Mouse (Mus musculus): Measurements from ENCODE around the gene Mymx. TPM values are rescaled to one million over a fixed set of nuclear protein-coding genes. Genes with fewer than 3 reads are reported as not detected.
A peak's percentile ranks its signal among the peaks of the same experiment; 100 is the strongest.

Mymx gene
- total RNA-seq, 2 experiments from 2014 or later = 0.57 to 1.9 TPM

GRCm38 (mm10) chr17:45589844-45590243 lies 12.1 kb downstream of the Mymx start:
- DNase-seq = peak; percentile 85

GRCm38 (mm10) chr17:45589236-45589635 lies 12.7 kb downstream of the Mymx start:
- DNase-seq = peak; percentile 55

GRCm38 (mm10) chr17:45588370-45588769 lies 13.5 kb downstream of the Mymx start:
- DNase-seq = no peak

DNA sequence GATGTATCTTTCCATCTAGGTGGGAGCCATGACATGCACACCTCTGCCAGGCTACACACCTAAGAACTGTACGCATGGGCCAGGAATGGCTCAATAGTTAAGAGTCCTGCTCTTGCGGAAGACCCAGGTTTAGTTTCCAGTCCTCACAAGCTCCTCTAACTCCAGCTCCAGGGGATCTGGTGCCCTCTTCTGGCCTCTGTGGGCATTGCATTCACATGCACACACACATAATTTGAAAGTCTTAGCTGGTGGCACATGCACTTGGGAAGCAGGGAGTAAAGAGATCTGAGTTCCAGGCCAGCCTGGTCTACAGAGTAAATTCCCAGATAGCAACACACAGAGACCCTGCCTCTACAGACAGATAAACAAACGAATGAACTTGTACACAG lies 15.5 kb downstream of the Mymx start:
- DNase-seq = peak; percentile 48

DNA sequence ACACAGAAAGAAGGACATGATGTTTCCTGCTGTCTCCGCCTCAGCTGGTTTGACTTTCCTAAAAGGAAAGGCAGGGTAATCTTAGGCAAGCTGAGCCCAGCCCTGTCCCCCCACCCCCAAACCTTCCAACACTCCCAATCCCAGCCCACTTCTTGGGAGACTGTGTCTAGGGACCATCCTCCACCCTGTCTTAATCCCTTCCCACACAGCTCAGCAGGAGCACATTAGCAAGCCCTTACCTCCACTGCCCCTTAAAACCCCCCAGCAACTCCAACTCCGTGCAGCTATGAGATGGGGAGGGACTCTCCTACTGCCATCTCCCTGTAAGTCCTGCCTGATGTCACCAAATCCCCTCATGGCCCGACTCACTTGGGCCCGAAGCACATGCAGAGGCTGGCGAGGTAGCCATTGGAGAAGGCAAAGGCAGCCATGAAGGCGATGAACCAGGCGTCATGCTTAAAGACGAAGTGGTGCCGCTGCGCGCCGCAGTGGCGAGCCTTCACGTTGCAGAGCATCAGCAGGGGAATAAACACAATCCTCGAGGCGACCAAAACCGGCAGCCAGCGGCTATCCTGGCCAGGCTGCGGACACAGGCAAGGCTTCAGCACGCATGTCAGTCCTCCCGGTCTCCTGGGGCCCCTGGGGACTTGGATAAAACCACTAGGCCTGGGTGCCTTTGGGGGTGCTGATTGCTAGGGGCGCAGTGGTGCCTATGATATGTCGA lies 16.0 kb downstream of the Mymx start:
- no peak for DNase-seq

DNA sequence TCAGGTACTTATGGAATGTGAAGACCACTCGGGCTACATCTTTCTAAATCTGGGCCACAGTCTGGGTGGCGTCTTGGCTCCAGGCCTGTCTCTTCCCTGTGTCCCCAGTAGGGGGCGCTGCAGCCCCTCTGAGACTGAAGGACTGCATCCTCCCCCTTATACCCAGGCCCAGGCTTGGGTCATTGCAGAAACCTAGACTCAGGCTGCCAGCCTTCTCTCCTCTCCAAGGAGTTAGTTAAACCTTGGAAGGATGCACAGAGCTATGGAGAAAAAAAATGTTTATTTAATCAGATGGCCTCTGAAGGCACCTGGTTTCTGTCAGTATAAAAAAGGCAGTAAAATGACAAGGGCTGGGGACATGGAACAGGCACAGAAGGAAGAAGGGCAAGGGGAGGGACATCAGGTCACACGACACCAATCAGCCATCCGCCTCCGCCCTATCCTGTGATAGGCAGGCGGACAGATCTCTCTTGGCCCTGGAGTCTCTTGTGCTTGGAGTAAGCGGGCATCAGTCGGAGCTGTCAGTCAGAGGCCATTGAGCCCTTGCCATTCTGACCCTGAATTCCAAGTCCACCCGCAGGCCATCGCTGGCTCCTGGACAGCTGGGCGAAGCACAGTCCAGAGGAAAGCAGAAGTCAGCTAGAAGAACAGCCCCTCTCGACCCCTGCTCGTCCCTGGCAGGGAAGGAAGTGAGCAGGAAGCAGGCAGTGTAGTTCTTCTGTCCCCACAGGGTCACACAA lies 16.8 kb downstream of the Mymx start:
- peak; percentile 87 for DNase-seq

DNA sequence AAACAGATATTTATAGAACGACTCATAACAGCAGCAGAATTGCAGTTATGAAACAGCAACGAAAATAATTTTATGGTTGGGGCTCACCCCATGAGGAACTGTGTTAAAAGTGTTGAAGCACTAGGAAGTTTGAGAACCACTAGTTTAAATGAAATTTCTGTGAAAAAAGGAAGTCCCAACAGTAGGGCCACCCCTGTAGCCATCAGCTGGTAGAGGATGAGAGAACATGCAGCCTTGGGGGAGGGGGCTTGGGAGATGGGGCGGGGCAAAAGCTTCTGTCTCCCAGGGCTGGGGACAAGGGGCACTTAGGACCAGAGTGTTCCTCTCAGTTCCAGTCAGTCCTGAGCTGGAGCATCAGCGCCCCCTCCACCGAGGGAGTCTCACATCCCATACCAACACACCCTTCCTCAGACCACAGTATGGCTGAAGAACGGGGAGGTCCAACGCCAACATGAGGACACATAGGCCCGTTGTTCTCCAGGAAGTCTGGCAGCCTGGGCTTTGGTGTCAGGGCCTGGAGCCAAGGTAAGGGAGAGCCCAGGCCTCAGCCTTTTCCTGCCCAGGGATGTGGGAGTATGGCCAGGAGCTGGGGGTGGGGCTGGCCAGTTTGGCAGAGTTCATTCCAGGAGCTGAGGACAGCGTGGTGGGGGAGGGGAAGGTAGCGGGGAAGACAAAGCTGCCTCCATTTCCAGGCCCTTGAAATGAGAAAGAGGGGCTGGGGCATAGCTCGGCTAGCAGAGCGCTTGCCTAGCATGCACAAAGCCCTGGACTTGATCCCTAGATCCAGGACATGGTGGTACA lies 17.6 kb downstream of the Mymx start:
- peak; percentile 93 for DNase-seq

GRCm38 (mm10) chr17:45582715-45583355 lies 19.1 kb downstream of the Mymx start:
- DNase-seq = no peak

DNA sequence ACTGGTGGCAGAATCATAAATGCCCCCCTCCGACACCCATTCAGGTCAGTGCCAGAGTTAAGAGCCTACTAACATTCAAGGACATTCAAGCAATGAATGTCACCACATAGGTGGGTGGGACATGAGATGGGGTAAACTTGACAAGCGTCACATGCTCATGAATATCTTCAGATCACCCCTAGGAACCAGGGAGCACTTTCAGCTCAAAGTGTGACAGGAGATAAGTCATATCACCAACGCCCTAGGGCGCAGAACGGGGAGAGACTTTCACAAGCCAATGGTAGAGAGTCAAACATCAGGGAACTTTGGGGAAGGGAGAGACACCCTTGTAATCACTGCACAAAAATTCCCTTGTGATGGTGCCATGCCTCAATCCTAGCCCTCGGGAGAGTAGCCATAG lies 19.7 kb downstream of the Mymx start:
- DNase-seq = no peak

DNA sequence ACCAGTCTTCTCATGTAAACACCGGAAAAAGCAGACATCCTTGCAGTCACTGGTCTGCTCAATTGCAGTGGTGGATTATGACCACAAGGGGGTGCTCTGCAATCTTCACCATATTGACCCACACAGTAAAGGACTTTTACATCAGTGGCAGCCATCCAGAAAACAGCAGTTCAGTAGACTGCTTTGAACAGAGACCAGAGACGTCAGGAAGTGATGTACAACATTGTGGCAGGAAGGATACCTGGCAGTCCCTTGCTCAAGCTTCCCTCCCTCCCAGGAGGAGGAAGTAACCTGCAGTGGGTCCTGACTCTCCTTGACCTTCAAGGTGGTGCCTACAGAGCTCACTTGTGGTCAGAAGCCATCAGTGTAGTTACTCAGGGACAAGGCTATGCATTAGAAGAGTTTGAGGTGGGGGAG lies 20.3 kb downstream of the Mymx start:
- peak; percentile 82 for DNase-seq

- DNase-seq = peak; percentile 42
These were observed 20.9 kb downstream of the Mymx start for GRCm38 (mm10) chr17:45580958-45581477.

DNA sequence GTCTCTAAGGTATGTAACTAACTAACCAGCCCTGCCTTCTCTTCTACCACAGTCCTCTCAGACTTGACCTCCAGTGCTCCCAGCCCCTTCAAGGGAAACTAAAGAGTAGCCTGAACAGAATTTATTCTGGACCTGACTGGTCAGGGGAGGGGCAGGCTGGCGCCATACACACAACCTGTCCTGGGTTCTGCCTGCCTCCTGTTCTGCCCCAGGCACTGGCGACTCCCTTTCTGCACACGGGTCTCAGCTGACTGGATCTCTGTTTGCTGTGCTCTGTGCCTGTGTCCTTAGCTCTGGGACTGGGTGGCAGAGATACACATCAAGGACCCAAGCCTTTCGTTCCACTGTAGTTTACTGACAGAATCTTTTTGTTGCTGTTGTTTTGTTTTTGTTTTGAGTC lies 22.3 kb downstream of the Mymx start:
- no peak for DNase-seq

DNA sequence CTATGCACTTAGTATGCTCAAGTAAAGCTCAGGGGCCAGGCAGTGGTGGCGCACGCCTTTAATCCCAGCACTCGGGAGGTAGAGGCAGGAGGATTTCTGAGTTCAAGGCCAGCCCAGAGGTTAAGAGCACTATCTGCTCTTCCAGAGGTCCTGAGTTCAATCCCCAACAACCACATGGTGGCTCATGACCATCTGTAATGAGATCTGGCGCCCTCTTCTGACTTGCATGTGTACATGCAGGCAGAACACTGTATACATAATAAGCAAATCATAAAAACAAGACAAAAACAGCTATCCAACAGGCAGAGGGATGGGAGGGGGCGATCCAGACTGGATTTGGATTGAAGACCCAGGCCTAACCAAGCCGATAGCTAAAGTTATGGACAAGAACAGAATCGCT lies 23.1 kb downstream of the Mymx start:
- DNase-seq = peak; percentile 47

DNA sequence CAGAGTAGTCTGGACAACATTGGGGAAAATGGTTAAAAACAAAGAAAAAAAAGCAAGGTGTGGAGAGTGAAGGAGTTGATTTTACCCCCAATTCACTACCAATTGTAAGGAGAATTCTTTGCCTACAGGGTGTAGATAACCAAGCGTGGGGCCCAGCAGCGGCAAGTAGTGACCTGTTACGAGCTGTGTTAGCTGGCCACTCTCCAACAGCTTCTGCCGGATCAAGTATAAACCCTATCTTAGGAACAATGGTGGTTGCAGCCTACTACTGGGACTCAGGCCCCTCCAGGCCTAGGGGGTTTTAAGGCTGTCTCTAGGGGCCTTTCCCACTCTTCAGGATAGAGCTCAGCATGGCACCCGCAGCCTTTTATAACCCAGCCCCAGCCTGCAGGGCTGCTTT lies 23.7 kb downstream of the Mymx start:
- DNase-seq = no peak

GRCm38 (mm10) chr17:45575123-45575897 lies 26.6 kb downstream of the Mymx start:
- DNase-seq = no peak

DNA sequence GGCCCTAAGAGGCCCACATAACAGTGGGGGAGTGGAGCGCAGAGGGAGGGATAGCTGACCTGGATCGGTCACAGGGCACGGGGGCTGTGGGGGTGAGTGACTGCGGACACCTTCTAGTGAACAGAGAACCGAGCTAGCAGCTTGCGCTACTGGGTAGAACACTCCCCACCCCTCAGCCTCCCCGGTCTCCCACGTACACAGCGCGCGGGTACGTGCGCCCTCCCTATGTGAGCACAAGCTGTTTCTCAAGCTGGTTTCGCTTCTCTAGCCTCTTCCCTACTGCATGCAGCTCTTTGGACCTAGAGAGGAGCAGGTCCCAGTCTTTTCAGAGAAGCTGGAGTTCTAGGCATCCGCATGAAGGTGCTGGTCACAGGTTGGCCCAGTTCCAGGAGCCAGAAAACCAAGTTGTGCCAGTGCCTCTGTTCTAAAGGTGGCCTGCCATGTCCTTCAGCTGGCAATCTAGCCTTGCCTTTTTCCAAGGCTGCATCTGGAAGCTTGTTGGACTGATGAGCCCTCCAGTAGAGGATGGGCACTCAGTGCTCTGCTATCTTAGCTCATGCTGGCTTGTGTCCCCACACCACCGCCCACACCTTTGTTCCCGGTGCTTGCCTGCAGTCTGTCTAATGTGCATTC lies 27.7 kb downstream of the Mymx start:
- peak; percentile 84 for DNase-seq

DNA sequence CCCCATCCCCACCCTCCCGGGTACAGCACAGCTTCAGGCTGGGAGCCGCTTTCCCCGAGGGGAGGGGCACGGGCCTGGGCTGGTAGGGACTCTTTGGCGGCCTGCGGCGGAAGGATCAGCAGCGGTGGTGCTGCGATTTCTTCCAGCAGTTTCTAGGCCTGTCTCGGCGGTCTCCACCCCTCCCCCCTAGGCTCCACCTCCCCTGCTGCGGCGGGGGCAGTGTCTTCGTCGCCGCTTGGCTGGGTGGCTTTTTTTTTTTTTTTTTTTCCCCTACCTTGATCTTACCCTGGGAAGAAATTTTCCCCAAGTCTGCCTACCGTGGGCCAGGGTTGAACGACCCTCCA lies 28.1 kb downstream of the Mymx start:
- DNase-seq = peak; percentile 98

- DNase-seq = peak; percentile 100
These were observed 28.7 kb downstream of the Mymx start, which contains the start of gene Hsp90ab1 for GRCm38 (mm10) chr17:45573087-45573779. Gene Hsp90ab1, minus strand, starts transcription at chr17:45573271.

GRCm38 (mm10) chr17:45572103-45573086 lies 29.5 kb downstream of the Mymx start:
- DNase-seq = peak; percentile 81

Measured in adrenal gland, postnatal 10 days (tissue).